Mouse (Mus musculus) gastrocnemius, postnatal 4 days (tissue): ENCODE results near the gene Zfp184. TPM values are rescaled to one million over a fixed set of nuclear protein-coding genes. Genes with fewer than 3 reads are reported as not detected.
A peak's percentile ranks its signal among the peaks of the same experiment; 100 is the strongest.

Experiments used
- DNase-seq, 2 experiments: peaks; one replicate each; pipeline ENCODE4 v3.0.0; 2021 to 2022; ENCODE audit warnings: low spot score in 2 of 2, mixed read lengths in 2 of 2
- microRNA-seq: library from miRNA; unstranded; fragments of <30 nt; microRNA quantifications from one replicate; pipeline ENCODE4 v1.2.0, GENCODE M21; 2021
- total RNA-seq, 2 experiments: library from RNA; stranded (reverse); gene quantifications; 2 replicates each; pipeline ENCODE4 v1.2.3; 2021

Gene Zfp184
- total RNA-seq, 2 experiments from 2014 or later = 1.4 to 2.6 TPM

- DNase-seq = no peak
Observed at GRCm38 (mm10) chr13:22009642-22010041, 64.7 kb downstream of the Zfp184 start, which contains the start of gene Prss16. Gene Prss16, minus strand, starts transcription at chr13:22009742.

Small RNAs within 50 kb of the gene (microRNA-seq; reads per million reads assigned to microRNA genes)
- not detected for gene Gm44456
- 577 reads per million, percentile 69 among the genes with 10 or more reads in this experiment for gene Mir1983

Other genes with a start within 250 kb of the Zfp184 start
- gene Olfr1359, start 247.0 kb upstream of the Zfp184 start, total RNA-seq = not detected
- gene Hist1h2bl, start 229.0 kb upstream of the Zfp184 start, total RNA-seq = 100 to 1,000 TPM; 362 to 482 TPM
- 100 to 1,000 TPM; 297 to 368 TPM for gene Hist1h2ai, start 228.7 kb upstream of the Zfp184 start, total RNA-seq
- 100 to 1,000 TPM; 508 to 651 TPM for gene Hist1h3h, start 227.4 kb upstream of the Zfp184 start, total RNA-seq
- 100 to 1,000 TPM; 101 to 150 TPM for gene Hist1h2bm, start 223.1 kb upstream of the Zfp184 start, total RNA-seq
- 10 to 100 TPM; 70.8 to 87.9 TPM for gene Hist1h4j, start 210.0 kb upstream of the Zfp184 start, total RNA-seq
- 1,000 to 10,000 TPM in 1 of 2 experiments, 100 to 1,000 TPM in 1; 854 to 1,164 TPM for gene Hist1h4k, start 194.6 kb upstream of the Zfp184 start, total RNA-seq
- gene Hist1h2ak, start 191.3 kb upstream of the Zfp184 start, total RNA-seq = 100 to 1,000 TPM; 131 to 185 TPM
- 100 to 1,000 TPM; 211 to 286 TPM for gene Hist1h2bn, start 191.0 kb upstream of the Zfp184 start, total RNA-seq
- 100 to 1,000 TPM; 246 to 294 TPM for gene Hist1h1b, start 164.5 kb upstream of the Zfp184 start, total RNA-seq
- gene Hist1h3i, start 161.7 kb upstream of the Zfp184 start, total RNA-seq = 100 to 1,000 TPM; 398 to 496 TPM
- 100 to 1,000 TPM in 1 of 2 experiments, 10 to 100 TPM in 1; 82.7 to 102 TPM for gene Hist1h2an, start 157.9 kb upstream of the Zfp184 start, total RNA-seq
- gene Hist1h2bp, start 157.6 kb upstream of the Zfp184 start, total RNA-seq = 100 to 1,000 TPM; 143 to 201 TPM
- gene Hist1h2bq, start 134.9 kb upstream of the Zfp184 start, total RNA-seq = 100 to 1,000 TPM; 278 to 369 TPM
- gene Hist1h2ao, start 134.6 kb upstream of the Zfp184 start, total RNA-seq = 100 to 1,000 TPM; 431 to 590 TPM
- 100 to 1,000 TPM; 582 to 750 TPM for gene Hist1h4m, start 133.3 kb upstream of the Zfp184 start, total RNA-seq
- 100 to 1,000 TPM in 1 of 2 experiments, 10 to 100 TPM in 1; 93.9 to 147 TPM for gene Hist1h4n, start 112.9 kb upstream of the Zfp184 start, total RNA-seq
- 100 to 1,000 TPM; 215 to 300 TPM for gene Hist1h2ap, start 111.6 kb upstream of the Zfp184 start, total RNA-seq
- gene Hist1h2br, start 111.4 kb upstream of the Zfp184 start, total RNA-seq = 100 to 1,000 TPM; 275 to 365 TPM
- gene Pom121l2, start 36.1 kb downstream of the Zfp184 start, total RNA-seq = not detected
- gene Prss16, start 64.6 kb downstream of the Zfp184 start, total RNA-seq = under 1 TPM; 0.20 to 0.21 TPM
- gene Hist1h2ah, start 90.5 kb downstream of the Zfp184 start, total RNA-seq = 100 to 1,000 TPM; 276 to 360 TPM
- gene Hist1h2bk, start 90.8 kb downstream of the Zfp184 start, total RNA-seq = 100 to 1,000 TPM; 393 to 555 TPM
- gene Hist1h4i, start 96.3 kb downstream of the Zfp184 start, total RNA-seq = 100 to 1,000 TPM; 143 to 189 TPM
- gene Hist1h2ag, start 97.8 kb downstream of the Zfp184 start, total RNA-seq = 100 to 1,000 TPM; 270 to 354 TPM
- gene Hist1h2bj, start 98.1 kb downstream of the Zfp184 start, total RNA-seq = 100 to 1,000 TPM; 250 to 321 TPM
- gene Vmn1r188, start 139.3 kb downstream of the Zfp184 start, total RNA-seq = not detected
- gene Vmn1r189, start 160.7 kb downstream of the Zfp184 start, total RNA-seq = not detected
- gene Vmn1r191, start 238.9 kb downstream of the Zfp184 start, total RNA-seq = not detected
- gene Vmn1r192, start 246.0 kb downstream of the Zfp184 start, total RNA-seq = not detected